Mouse (Mus musculus) right cerebral cortex, postnatal 10 days (tissue): Measurements from ENCODE around the gene Selenon.
A peak's percentile ranks its signal among the peaks of the same experiment; 100 is the strongest.

Experiments used
- DNase-seq, 2 experiments: peaks; one replicate each; pipeline ENCODE4 v3.0.0; 2021; ENCODE audit warnings: low spot score in 2 of 2

Gene Selenon

DNA sequence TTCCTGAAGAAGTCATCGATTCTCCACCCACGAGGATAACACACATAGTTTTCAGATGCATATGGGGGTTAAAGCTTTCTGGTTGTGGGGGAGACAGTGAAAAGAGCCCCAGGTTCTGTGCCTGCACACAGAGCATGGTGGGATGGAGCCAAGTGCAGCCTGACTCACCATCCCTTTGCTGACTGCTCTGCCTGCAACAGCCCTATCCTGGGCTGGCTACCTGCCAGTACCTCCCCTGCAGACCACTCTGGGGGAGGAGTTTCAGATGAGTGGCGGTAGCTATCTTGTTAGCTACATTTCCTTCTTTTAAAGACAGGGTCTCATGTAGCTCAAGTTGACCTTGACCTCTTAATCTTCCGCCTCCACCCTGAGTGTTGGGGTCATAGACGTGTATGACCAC is 26.4 kb upstream of the Selenon start:
- DNase-seq: no peak

DNA sequence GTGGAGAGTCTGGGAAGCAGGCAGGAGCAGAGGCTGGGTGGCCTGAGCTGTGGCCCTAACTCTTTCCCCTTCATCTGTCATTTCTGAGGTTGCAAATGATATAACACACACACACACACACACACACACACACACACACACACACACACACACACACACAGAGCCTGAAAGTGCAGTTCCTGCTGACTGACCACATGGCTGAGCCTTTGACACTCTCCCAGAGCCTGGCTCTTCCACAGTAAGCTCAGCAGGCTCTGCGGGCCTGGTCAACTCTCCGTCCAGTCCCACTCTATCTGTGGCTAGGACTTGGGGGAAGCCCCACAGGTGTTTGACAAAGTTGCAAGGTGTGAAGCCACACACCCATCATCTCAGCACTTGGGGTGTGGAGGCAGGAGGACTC is 25.3 kb upstream of the Selenon start:
- DNase-seq: no peak

- no peak for DNase-seq
Measured at GRCm38 (mm10) chr4:134575486-134575885, 23.5 kb upstream of the Selenon start.

DNA sequence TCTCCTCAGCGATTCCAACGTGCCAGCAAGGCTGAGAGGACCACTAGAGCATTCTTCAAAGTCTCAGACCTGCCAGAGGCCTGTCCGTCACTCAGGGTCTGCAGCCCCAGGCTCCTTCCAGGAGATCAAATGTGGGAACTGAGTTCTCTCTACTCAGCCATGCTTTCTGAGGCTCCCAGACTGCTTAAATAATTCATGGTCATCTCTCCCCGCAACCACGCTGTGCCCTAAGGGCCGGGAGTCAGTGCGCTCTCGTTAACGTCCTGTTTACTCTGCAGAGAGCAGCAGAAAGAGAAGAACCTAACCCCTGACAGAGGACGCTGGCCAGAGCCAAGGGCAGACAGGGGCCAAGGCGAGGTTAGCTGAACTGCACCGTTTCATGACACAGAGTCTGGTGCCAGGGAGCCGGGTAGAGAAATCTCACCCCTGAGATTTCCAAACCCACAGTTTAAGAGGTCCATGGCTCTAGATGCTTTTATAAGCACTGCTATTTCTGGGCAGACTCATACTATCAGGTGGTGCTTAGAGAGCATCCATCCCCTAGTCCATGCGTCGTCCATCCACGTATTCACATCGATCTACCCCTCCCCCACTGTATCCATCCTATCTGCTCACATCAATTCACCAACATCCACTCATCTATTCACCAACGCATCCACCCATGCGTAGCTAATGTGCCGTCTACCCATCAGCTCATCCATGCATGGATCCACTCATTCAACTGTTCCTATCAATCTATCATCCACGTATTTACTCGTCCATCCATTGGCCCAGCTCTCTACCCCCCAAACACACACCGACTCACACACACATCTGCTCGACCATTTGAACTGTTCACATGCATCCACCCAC is 20.7 kb upstream of the Selenon start:
- DNase-seq: no peak

GRCm38 (mm10) chr4:134570704-134571451 is 18.9 kb upstream of the Selenon start:
- no peak for DNase-seq

- no peak for DNase-seq
Measured at GRCm38 (mm10) chr4:134569831-134570230, 17.9 kb upstream of the Selenon start.

GRCm38 (mm10) chr4:134569205-134569604 is 17.2 kb upstream of the Selenon start:
- DNase-seq: no peak

- peak; percentile 78 to 79 for DNase-seq
Measured at GRCm38 (mm10) chr4:134567377-134568226, 15.6 kb upstream of the Selenon start.

- no peak for DNase-seq
Measured at GRCm38 (mm10) chr4:134564093-134564492, 12.1 kb upstream of the Selenon start.

DNA sequence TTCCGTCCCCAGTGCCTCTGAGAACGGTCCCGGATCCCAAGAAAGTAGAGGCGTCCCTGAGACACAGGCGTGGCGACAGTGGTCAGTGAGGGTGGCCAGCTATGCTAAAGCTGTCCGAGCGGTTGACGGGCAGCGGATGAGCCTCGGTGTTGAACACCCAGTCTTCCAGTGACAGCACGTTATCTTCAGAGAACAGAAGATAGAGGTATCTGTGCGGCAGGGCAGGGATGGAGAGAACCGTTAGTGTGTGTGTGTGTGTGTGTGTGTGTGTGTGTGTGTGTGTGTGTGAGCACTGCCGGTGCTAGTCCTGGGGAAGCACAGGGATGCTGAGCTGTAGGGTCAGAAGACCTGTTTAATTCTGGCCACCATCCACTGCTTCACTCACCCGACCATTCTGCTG is 11.7 kb upstream of the Selenon start:
- DNase-seq: no peak

- no peak for DNase-seq
Measured at GRCm38 (mm10) chr4:134562014-134562413, 10.0 kb upstream of the Selenon start.

- DNase-seq: no peak
Measured at GRCm38 (mm10) chr4:134560699-134561098, 8.7 kb upstream of the Selenon start.

- DNase-seq: no peak
Measured at GRCm38 (mm10) chr4:134559154-134559553, 7.2 kb upstream of the Selenon start.

DNA sequence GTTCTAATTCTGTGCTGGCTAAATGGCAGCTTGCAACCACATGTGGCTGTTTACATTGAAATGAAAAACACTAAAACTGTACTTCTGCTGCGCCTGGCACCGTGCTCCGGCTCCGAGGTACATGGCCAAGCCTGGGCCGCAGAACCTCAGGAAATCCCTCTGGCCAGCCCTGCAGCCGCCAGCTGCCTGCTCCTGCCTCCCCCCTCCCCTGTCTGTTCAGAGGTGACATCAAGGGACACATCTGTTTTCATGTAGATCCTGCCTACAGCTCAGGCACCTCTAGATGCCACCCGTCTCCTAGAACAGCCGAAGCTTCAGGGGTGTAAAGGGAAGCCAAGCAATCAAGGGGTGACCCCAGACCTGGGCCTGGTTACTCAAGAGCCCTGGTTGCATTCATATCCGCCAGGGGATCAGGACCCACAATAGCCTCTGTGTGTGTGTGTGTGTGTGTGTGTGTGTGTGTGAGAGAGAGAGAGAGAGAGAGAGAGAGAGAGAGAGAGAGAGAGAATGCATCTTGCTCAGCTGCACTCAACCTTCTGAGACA is 6.7 kb upstream of the Selenon start:
- DNase-seq: no peak

DNA sequence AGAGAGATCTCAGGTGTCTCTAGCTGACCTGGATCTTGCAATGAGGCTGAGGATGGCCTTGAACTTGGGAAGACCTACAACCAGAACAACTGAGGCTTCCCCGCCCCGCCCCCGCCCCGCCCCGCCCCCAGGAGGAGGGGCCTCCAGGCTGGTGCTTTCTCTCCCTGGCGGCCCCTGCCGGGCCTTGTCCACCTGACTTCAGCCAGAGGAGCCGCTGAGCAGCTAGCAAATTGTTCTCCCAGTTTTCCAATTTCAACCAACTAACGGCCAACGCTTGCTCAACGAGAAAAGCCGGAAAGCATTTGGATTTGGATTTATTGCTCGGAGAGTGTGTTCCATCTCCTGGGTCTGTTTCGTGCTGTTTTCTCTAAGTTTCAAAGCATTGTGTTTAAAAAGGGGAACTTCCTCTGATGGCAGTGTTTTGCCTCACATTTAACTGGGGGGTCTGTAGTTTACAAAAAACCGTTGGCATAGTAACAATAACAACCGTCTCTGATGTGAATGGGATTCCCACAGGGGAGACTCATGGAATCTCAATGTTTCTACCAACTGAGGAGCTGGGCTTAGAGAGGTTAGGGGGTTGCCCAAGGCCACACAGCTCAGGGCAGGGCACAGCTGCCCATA is 5.8 kb upstream of the Selenon start:
- no peak for DNase-seq

- peak in 1 of 2 experiments; percentile 63 for DNase-seq
Measured at GRCm38 (mm10) chr4:134555956-134556580, 4.1 kb upstream of the Selenon start.

DNA sequence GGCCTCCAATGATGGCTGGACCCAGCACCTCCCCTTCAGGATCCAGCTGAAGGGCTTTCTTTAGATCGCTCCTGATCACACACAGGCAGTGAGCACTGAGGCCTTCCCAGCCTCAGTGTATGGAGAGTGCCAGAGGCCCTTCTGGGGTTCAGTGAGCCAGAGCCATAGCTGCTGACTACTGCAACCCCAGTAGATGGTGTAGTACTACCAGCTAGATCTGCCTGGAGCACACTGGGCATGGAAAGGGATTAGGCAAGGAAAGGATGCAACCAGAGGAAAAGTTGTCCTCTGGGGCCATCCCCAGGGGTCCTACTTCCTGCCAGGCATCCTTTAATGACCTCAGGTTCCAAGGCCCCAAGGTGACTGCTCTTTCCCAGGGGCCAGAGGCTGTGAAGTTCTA is 1.7 kb upstream of the Selenon start:
- DNase-seq: no peak

DNA sequence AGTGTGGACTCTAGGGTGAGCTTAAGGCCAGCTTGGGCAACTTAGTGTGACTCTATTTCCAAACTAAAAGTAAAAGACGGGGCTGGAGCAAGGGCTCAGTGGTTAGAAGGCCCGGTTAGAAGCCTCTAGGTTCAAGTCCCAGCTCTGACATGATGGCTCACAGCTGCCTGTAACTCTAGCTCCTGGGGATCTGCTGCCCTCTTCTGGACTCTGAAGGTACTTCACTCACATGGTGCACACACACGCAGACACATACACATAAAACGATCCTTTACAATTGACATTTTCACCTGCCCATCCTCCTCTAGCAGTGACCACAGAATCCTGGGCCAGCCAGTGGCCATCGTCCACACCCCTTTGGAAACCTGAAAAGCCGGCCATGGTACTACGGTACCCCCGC is 2.1 kb downstream of the Selenon start:
- no peak for DNase-seq

DNA sequence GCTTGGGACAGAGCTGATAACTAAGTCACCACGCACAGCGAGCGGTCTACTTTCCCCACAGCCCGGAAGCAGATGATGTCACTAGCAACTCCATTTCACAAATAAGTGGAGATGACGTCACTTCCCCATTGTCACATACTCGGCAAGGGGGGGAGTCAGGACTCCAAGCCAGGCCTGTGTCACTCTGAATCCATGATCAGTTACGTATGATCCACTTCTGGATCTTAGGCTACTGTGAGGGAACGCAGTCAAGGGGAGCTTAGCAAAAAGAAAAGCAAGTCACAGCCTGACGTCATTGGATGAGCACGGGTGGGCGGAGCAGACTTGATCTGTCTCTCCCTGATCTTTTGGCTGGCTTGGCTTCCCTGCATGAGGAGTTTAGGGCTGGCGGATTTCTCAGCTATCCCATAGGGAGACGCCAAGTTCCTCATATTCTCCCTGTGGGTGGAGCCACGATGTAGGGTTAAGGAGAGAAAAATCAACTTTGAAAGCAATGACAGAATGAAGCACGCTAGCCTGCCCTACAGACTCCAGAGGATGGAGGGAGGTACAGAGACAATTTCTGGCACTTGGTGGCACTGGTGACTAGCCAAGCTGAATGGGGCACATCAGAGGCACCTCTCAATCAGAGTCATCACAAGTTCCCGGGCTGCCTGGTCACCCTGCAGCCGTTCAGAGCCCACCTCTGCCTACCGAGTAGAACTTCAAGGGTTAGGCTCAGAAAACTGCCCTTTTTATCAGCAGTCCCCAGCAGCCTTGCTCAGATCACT is 3.6 kb downstream of the Selenon start:
- DNase-seq: no peak
